Comparison of ENCODE assay signal across 8 mouse cellular contexts in the genomic region with DNA sequence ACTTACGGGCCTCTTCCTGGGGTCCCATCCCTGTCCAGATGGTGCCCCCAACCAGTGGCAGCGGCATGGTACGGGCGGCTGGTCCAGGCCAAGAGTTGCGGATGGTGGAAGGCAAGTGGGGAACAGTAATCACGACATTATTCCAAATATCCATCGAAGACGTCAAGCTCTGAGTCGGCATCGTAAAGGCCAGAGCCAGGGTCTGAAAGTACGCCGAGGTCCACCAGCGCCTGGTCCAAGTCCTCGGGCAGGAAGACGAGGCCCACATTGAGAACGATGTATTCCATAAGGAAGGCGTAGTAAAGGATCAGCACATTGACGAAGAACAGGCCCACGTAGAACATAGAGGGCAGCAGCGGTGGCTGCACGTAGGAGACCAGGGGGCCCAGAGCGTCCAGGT. TPM values are rescaled to one million over a fixed set of nuclear protein-coding genes. Genes with fewer than 3 reads are reported as not detected.
DNase-seq lines count a peak whose midpoint lies in the region; ATAC-seq and TF ChIP-seq lines count a peak whose summit lies in the region.

No protein-coding gene starts in this region.

- no peaks in the 10 kb centered on the region for H3K27me3 ChIP-seq in embryonic facial prominence, embryonic 10.5 days (replicated peaks; ENCODE audit: low read depth, poor library complexity, severe bottlenecking)
- H3K27me3 ChIP-seq in hindbrain, embryonic 13.5 days, result no peaks in the 10 kb centered on the region
- H3K27me3 ChIP-seq in liver, postnatal 0 days (ENCODE audit: insufficient read depth, low read length), result no peaks in the 10 kb centered on the region
- H3K27me3 ChIP-seq in stomach, embryonic 16.5 days (ENCODE audit: control insufficient read depth, insufficient read depth, low read length), result no peaks in the 10 kb centered on the region

- H3K9ac ChIP-seq in hindbrain, embryonic 13.5 days, result peak overlapping the region; percentile 92
- peak overlapping the region; percentile 68 for H3K9ac ChIP-seq in liver, postnatal 0 days (replicated peaks)
- H3K9ac ChIP-seq in stomach, embryonic 16.5 days (ENCODE audit: low read length), result peak overlapping the region; percentile 89

- TF ChIP-seq EP300 in liver, postnatal 0 days (IDR thresholded peaks at IDR 0.05; ENCODE audit: low read depth), result no peak

- TF ChIP-seq CTCF in gastrocnemius, adult 2 months (IDR thresholded peaks at IDR 0.05), result no peak
- TF ChIP-seq CTCF in liver, postnatal 0 days (IDR thresholded peaks at IDR 0.05; ENCODE audit: low read depth), result no peak

- peak overlapping the region; percentile 91 for H3K4me2 ChIP-seq in hindbrain, embryonic 13.5 days
- H3K4me2 ChIP-seq in liver, postnatal 0 days (ENCODE audit: low read depth, low read length), result peak overlapping the region; percentile 96
- H3K4me2 ChIP-seq in stomach, embryonic 16.5 days (ENCODE audit: low read depth, low read length), result peak overlapping the region; percentile 77

- peaks cover 11% of the 10 kb centered on the region; the same call in 1 of the 2 replicates for H3K36me3 ChIP-seq in embryonic facial prominence, embryonic 10.5 days (replicated peaks)
- H3K36me3 ChIP-seq in hindbrain, embryonic 13.5 days, result no peaks in the 10 kb centered on the region
- no peaks in the 10 kb centered on the region for H3K36me3 ChIP-seq in liver, postnatal 0 days (replicated peaks; ENCODE audit: insufficient read depth, low read length)
- H3K36me3 ChIP-seq in stomach, embryonic 16.5 days (ENCODE audit: control insufficient read depth, insufficient read depth, low read length), result no peaks in the 10 kb centered on the region

- no peaks in the 10 kb centered on the region for H3K9me3 ChIP-seq in embryonic facial prominence, embryonic 10.5 days
- H3K9me3 ChIP-seq in hindbrain, embryonic 13.5 days, result no peaks in the 10 kb centered on the region
- H3K9me3 ChIP-seq in liver, postnatal 0 days (ENCODE audit: low read length), result no peaks in the 10 kb centered on the region
- H3K9me3 ChIP-seq in stomach, embryonic 16.5 days (replicated peaks; ENCODE audit: control insufficient read depth, low read length), result no peaks in the 10 kb centered on the region

- H3K4me1 ChIP-seq in embryonic facial prominence, embryonic 10.5 days, result peaks cover 59% of the 10 kb centered on the region
- peaks cover 66% of the 10 kb centered on the region for H3K4me1 ChIP-seq in hindbrain, embryonic 13.5 days (replicated peaks)
- peaks cover 29% of the 10 kb centered on the region for H3K4me1 ChIP-seq in liver, postnatal 0 days (ENCODE audit: insufficient read depth)
- peaks cover 44% of the 10 kb centered on the region for H3K4me1 ChIP-seq in stomach, embryonic 16.5 days (ENCODE audit: control insufficient read depth, insufficient read depth, low read length)

- intact Hi-C loops in gastrocnemius, adult 2 months (cut with DNase I), result loop anchor here (5.0 to 10.0 kb wide), 2 partner anchors 130 to 713 kb away; a partner anchor contains a TSS

- DNase-seq in gastrocnemius, adult 2 months, result no peak
- DNase-seq in gastrocnemius, adult 8-10 months (ENCODE audit: low spot score in 2 of 2), result no peak
- peak; percentile 23 to 36 for DNase-seq in B cell, adult 2 months
- no peak for DNase-seq in embryonic facial prominence, embryonic 10.5 days (ENCODE audit: low spot score)
- DNase-seq in liver, postnatal 0 days, result no peak
- no peak for DNase-seq in T-cell, adult 2 months (ENCODE audit: low spot score)

- ATAC-seq in hindbrain, embryonic 13.5 days (ENCODE audit: low FRiP score), result peak; percentile 32
- no peak for ATAC-seq in liver, postnatal 0 days
- ATAC-seq in stomach, embryonic 16.5 days (ENCODE audit: insufficient read depth, low FRiP score), result 0 out of 2 replicates have a peak, but pooled peaks have one; percentile 1

- peak overlapping the region; percentile 78 for H3K4me3 ChIP-seq in gastrocnemius, adult 2 months
- H3K4me3 ChIP-seq in embryonic facial prominence, embryonic 10.5 days, result peak overlapping the region; percentile 78
- peak overlapping the region; percentile 91 for H3K4me3 ChIP-seq in hindbrain, embryonic 13.5 days
- peak overlapping the region; percentile 64 for H3K4me3 ChIP-seq in liver, postnatal 0 days (ENCODE audit: low read depth, low read length)
- peak overlapping the region; percentile 74 for H3K4me3 ChIP-seq in stomach, embryonic 16.5 days (replicated peaks; ENCODE audit: low read length)

- peak overlapping the region; percentile 96 for H3K27ac ChIP-seq in gastrocnemius, adult 2 months
- H3K27ac ChIP-seq in embryonic facial prominence, embryonic 10.5 days (replicated peaks), result peak overlapping the region; percentile 91
- peak overlapping the region; percentile 84 for H3K27ac ChIP-seq in hindbrain, embryonic 13.5 days
- no peak overlapping the region; the same call in 1 of the 2 replicates for H3K27ac ChIP-seq in liver, postnatal 0 days (ENCODE audit: low read depth)
- H3K27ac ChIP-seq in stomach, embryonic 16.5 days (ENCODE audit: low read length), result peak overlapping the region; percentile 84

- 5% methylated on average over 22 of the region's 22 CpGs for WGBS in embryonic facial prominence, embryonic 10.5 days
- 3% methylated on average over 22 of the region's 22 CpGs for WGBS in hindbrain, embryonic 13.5 days
- 9% methylated on average over 21 of the region's 22 CpGs for WGBS in liver, postnatal 0 days (ENCODE audit: insufficient replicate concordance)
- WGBS in stomach, embryonic 16.5 days, result 3% methylated on average over 22 of the region's 22 CpGs

RNA-seq across cellular contexts. Expression of a gene that starts 0.6 kb away (rescaled TPM):
- total RNA-seq in gastrocnemius, adult 2 months (2021), result 10 to 100 TPM; 43.7 to 43.9 TPM
- 10 to 100 TPM; 40.4 to 70.4 (median 53.3) TPM for total RNA-seq in gastrocnemius, adult 8-10 months (2022)
- 18.5 and 19.3 TPM in 2 replicates for polyA plus RNA-seq in embryonic facial prominence, embryonic 10.5 days (2016; fragmentation: Nextera tagmentation; extraction: Ambion mirVana)
- polyA plus RNA-seq in hindbrain, embryonic 13.5 days (2015; fragmentation: Nextera tagmentation; extraction: Ambion mirVana), result 15.5 and 18.0 TPM in 2 replicates
- 2.8 and 4.4 TPM in 2 replicates for polyA plus RNA-seq in liver, postnatal 0 days (2015; fragmentation: Nextera tagmentation; extraction: Ambion mirVana)
- polyA plus RNA-seq in stomach, embryonic 16.5 days (2015; fragmentation: Nextera tagmentation; extraction: Ambion mirVana), result 4.9 and 5.0 TPM in 2 replicates

RNA-seq across cellular contexts. Expression of a gene that starts 2.9 kb away (rescaled TPM):
- 10 to 100 TPM; 60.6 to 72.7 TPM for total RNA-seq in gastrocnemius, adult 2 months (2021)
- 10 to 100 TPM; 55.6 to 90.9 (median 70.4) TPM for total RNA-seq in gastrocnemius, adult 8-10 months (2022)
- 30.6 and 30.7 TPM in 2 replicates for polyA plus RNA-seq in embryonic facial prominence, embryonic 10.5 days (2016; fragmentation: Nextera tagmentation; extraction: Ambion mirVana)
- polyA plus RNA-seq in hindbrain, embryonic 13.5 days (2015; fragmentation: Nextera tagmentation; extraction: Ambion mirVana), result 69.7 and 71.6 TPM in 2 replicates
- polyA plus RNA-seq in liver, postnatal 0 days (2015; fragmentation: Nextera tagmentation; extraction: Ambion mirVana), result 9.5 and 11.3 TPM in 2 replicates
- polyA plus RNA-seq in stomach, embryonic 16.5 days (2015; fragmentation: Nextera tagmentation; extraction: Ambion mirVana), result 31.0 and 33.7 TPM in 2 replicates

Comparison
In these comparisons a context has a peak if more than half of its experiments do, and no peak if none do; other contexts are left out.
1. DNase-seq: peak in B cell, adult 2 months (2 of 2); none in gastrocnemius, adult 2 months (single experiment), gastrocnemius, adult 8-10 months (0 of 2), embryonic facial prominence, embryonic 10.5 days (single experiment), liver, postnatal 0 days (single experiment) and T-cell, adult 2 months (single experiment).
2. Peak in every context shown above with its lines, with median percentiles within 50 percentile points of each other: H3K4me3 ChIP-seq, H3K4me2 ChIP-seq and H3K9ac ChIP-seq.